Mouse (Mus musculus) cerebellum, adult 11-12 months (tissue): ENCODE data around the gene Sox11.

ENCODE experiments used
- DNase-seq: peaks from one replicate; pipeline ENCODE4 v3.0.0; 2022

Gene Sox11

GRCm38 (mm10) chr12:27335356-27336055, 6.9 kb downstream of the Sox11 start:
- DNase-seq = no peak

GRCm38 (mm10) chr12:27333590-27333989, 8.8 kb downstream of the Sox11 start:
- DNase-seq = no peak

- no peak for DNase-seq
These were observed 19.0 kb downstream of the Sox11 start for GRCm38 (mm10) chr12:27323423-27323822.

- no peak for DNase-seq
These were observed 21.7 kb downstream of the Sox11 start for GRCm38 (mm10) chr12:27320705-27321104.

- no peak for DNase-seq
These were observed 29.4 kb downstream of the Sox11 start for GRCm38 (mm10) chr12:27312985-27313384.

GRCm38 (mm10) chr12:27311854-27312466, 30.4 kb downstream of the Sox11 start:
- DNase-seq = no peak

- DNase-seq = no peak
These were observed 31.0 kb downstream of the Sox11 start for GRCm38 (mm10) chr12:27311316-27311832.

GRCm38 (mm10) chr12:27310703-27311102, 31.7 kb downstream of the Sox11 start:
- DNase-seq = no peak

GRCm38 (mm10) chr12:27309969-27310368, 32.4 kb downstream of the Sox11 start:
- no peak for DNase-seq

GRCm38 (mm10) chr12:27304713-27305437, 37.5 kb downstream of the Sox11 start:
- DNase-seq = no peak

- no peak for DNase-seq
These were observed 39.2 kb downstream of the Sox11 start for GRCm38 (mm10) chr12:27303190-27303589.

GRCm38 (mm10) chr12:27298721-27299120, 43.7 kb downstream of the Sox11 start:
- DNase-seq = no peak

- DNase-seq = no peak
These were observed 48.2 kb downstream of the Sox11 start for GRCm38 (mm10) chr12:27294191-27294590.

GRCm38 (mm10) chr12:27293736-27294135, 48.6 kb downstream of the Sox11 start:
- DNase-seq = no peak

GRCm38 (mm10) chr12:27293208-27293607, 49.2 kb downstream of the Sox11 start:
- no peak for DNase-seq
